Mouse (Mus musculus) cortical plate, adult 2 months (tissue): ENCODE measurements around the gene Hormad1.

Experiments
- CTCF ChIP-seq: fragments of 200-500 bp; IDR thresholded peaks from 2 replicates; pipeline ENCODE4 v1.5.1; 2011; ENCODE audit warnings: mild to moderate bottlenecking, control low read depth, low read length; ENCODE audit not compliant: insufficient read depth; ENCODE audit errors: extremely low read depth
- POLR2A ChIP-seq: fragments of 200-500 bp; IDR thresholded peaks from 2 replicates; pipeline ENCODE4 v1.6.1; 2011; ENCODE audit warnings: mild to moderate bottlenecking, low read length, control low read depth; ENCODE audit not compliant: insufficient read depth; ENCODE audit errors: extremely low read depth

GRCm38 (mm10) chr3:95635636-95636035 is 76.2 kb downstream of the Hormad1 start:
- TF ChIP-seq CTCF (no peak), POLR2A (no peak)
